Mouse (Mus musculus) forebrain, embryonic 13.5 days (tissue): ENCODE measurements at regions not wholly inside any gene's neighbourhood (a gene's known extent, or its start where the extent isn't known, plus 50 kb on each side); places are given as distances from the start of the nearest gene placed in this dataset.
"Not testable (repeated sequence)": the region's sequence is repeated elsewhere in the genome, so short reads cannot be mapped to it uniquely, and the experiment has no call there.

ENCODE experiments used
- ATAC-seq: fragments of 200-750 bp; cut with Nextera tagmentation; 2 replicates; pipeline ENCODE4 v1.8.0; 2017
- H3K27ac ChIP-seq: fragments of 300-500 bp; sonication (generic); 2 replicates; pipeline ENCODE4 v1.5.1; 2015; ENCODE audit warnings: inconsistent platforms, mild to moderate bottlenecking, moderate library complexity
- H3K27me3 ChIP-seq: fragments of 300-500 bp; sonication (generic); 2 replicates; pipeline ENCODE4 v1.6.1; 2015; ENCODE audit warnings: mild to moderate bottlenecking, inconsistent platforms
- H3K36me3 ChIP-seq: fragments of 300-500 bp; sonication (generic); 2 replicates; pipeline ENCODE4 v1.6.1; 2015; ENCODE audit warnings: mild to moderate bottlenecking, inconsistent platforms; ENCODE audit not compliant: poor library complexity, severe bottlenecking
- H3K4me1 ChIP-seq: fragments of 300-500 bp; sonication (generic); 2 replicates; pipeline ENCODE4 v1.6.1; 2015; ENCODE audit warnings: inconsistent platforms
- H3K4me2 ChIP-seq: fragments of 300-500 bp; sonication (generic); 2 replicates; pipeline ENCODE4 v1.6.1; 2015; ENCODE audit warnings: inconsistent platforms, mild to moderate bottlenecking, moderate library complexity
- H3K4me3 ChIP-seq: fragments of 300-500 bp; sonication (generic); 2 replicates; pipeline ENCODE4 v1.5.1; 2015; ENCODE audit warnings: mild to moderate bottlenecking, inconsistent platforms
- H3K9ac ChIP-seq: fragments of 300-500 bp; sonication (generic); 2 replicates; pipeline ENCODE4 v1.6.1; 2015; ENCODE audit warnings: mild to moderate bottlenecking, inconsistent platforms
- H3K9me3 ChIP-seq: fragments of 300-500 bp; sonication (generic); replicated peaks from 2 replicates; pipeline ENCODE4 v1.6.1; 2016; ENCODE audit warnings: inconsistent platforms
- WGBS: fragments of 180-500 bp; shearing (Covaris S2); methylation state at CpG from one replicate; pipeline ENCODE4 v1.1.7; 2015; 5-methylcytosine and 5-hydroxymethylcytosine counted together

DNA sequence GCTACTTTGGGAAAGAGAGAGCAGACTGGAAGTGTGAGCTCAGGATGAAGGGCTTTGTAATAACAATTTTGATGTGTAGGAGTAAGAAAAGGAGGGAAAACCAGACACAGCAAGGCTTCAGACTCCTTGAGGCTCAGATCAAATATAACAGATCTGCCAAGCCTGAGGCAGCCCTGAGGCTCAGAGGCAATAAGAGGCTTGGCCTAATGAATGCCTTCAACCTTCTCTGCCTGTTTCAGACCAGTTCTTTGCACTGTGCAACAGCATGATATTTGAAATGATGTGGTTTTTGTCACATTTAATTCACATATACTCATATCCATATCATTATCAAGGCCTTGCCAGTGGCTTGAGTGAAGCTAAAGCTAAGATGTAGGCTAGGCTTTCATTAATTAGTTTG, 425.0 kb downstream of the Nova1 start:
- ATAC-seq = no peak
- H3K4me1 ChIP-seq = no peaks in the 10 kb centered on the region; the same call in 1 of the 2 replicates
- no peaks in the 10 kb centered on the region for H3K27me3 ChIP-seq
- H3K4me2 ChIP-seq = no peak overlapping the region
- H3K9ac ChIP-seq = no peak overlapping the region
- H3K9me3 ChIP-seq = no peaks in the 10 kb centered on the region
- H3K4me3 ChIP-seq = no peak overlapping the region
- no peak overlapping the region for H3K27ac ChIP-seq
- no peaks in the 10 kb centered on the region for H3K36me3 ChIP-seq

DNA sequence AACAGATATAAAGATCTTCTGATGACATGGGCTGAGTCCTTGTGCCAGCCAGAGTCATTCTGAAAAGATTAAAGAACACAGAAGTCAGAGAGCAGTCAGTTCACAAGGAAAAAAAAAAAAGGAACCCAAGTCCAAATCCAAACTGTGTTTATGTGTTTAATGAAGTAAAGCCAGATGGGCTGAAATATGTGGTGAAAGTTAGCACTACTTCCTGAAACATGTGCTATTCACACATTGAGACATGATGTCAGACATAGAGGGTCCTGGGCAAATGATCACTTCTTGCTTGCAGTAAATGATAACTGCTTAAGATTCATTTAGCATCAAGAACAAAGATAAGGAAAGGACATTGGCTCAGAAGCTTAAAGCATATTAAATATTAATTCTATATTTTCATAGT, 439.8 kb downstream of the Nova1 start:
- no peak overlapping the region for H3K27ac ChIP-seq
- H3K36me3 ChIP-seq = no peaks in the 10 kb centered on the region
- no peak overlapping the region for H3K4me2 ChIP-seq
- no peaks in the 10 kb centered on the region for H3K9me3 ChIP-seq
- H3K9ac ChIP-seq = no peak overlapping the region
- ATAC-seq = no peak
- no peaks in the 10 kb centered on the region for H3K27me3 ChIP-seq
- H3K4me3 ChIP-seq = no peak overlapping the region
- H3K4me1 ChIP-seq = no peaks in the 10 kb centered on the region

DNA sequence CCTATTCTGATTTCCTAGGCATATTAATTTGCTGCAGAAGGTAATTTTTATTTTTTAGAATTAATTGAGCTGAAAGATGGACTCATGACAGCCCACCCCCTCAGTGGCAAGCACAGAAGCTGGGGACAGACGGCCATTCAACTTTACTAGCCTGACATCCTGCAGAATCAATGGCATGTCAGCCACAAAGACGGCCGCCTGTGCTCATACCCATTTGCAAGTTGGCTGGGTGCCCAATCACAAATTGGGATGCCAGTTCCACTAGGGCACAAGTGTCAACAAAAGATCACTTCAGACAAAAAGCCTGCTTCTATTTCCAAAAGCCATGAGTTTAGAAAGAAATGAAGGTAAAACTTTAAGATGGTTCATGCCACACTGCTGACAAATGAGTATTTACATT, 447.0 kb downstream of the Nova1 start:
- 0% methylated on average over 3 of the region's 3 CpGs for WGBS
- peaks cover 17% of the 10 kb centered on the region for H3K4me1 ChIP-seq
- H3K9me3 ChIP-seq = no peaks in the 10 kb centered on the region
- ATAC-seq = peak; percentile 90
- no peak overlapping the region for H3K4me2 ChIP-seq
- no peaks in the 10 kb centered on the region for H3K27me3 ChIP-seq
- no peak overlapping the region for H3K4me3 ChIP-seq
- no peak overlapping the region for H3K9ac ChIP-seq
- no peaks in the 10 kb centered on the region for H3K36me3 ChIP-seq
- H3K27ac ChIP-seq = no peak overlapping the region

DNA sequence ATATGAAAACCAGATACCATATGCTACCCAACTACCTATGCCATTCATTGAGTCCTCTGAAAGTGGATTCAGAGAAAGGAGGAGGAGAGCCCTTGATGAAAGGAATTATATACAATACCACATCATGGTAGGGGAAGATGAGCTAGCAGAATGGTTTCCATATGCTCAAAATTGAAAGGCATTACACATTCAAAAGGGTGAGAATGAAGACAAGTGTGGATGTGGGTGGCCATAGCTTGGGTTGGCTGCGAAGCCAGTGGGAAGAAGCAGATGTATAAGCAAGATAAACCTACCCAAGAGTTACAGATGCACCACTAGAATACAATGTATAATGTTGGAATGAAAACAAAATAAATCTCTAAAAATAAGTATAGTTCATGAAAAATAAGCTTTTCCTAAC, 485.4 kb downstream of the Nova1 start:
- H3K4me2 ChIP-seq = no peak overlapping the region
- no peaks in the 10 kb centered on the region for H3K4me1 ChIP-seq
- no peak overlapping the region for H3K4me3 ChIP-seq
- H3K36me3 ChIP-seq = no peaks in the 10 kb centered on the region
- 97% methylated on average over 1 of the region's 1 CpGs for WGBS
- no peak overlapping the region for H3K9ac ChIP-seq
- no peak for ATAC-seq
- H3K27me3 ChIP-seq = no peaks in the 10 kb centered on the region
- no peaks in the 10 kb centered on the region for H3K9me3 ChIP-seq
- H3K27ac ChIP-seq = no peak overlapping the region

DNA sequence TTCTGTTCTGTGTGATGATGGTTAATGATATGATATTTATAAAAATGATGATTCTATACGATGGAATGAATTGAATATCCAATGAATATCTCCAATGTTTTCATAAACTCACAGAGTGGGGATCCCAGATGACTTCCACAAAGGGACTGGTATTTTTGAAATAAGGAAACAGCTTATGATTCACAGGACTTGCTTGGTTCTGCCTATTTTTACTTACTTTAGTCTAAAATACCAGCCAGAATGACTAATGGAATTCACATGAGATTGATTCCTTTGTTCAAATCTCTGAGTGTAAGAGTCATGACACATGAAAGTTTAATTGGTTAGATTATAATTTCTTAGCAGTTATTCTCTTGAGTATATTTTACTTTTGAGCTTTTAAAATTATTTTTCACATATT, 490.9 kb downstream of the Nova1 start:
- no peaks in the 10 kb centered on the region for H3K36me3 ChIP-seq
- H3K4me3 ChIP-seq = no peak overlapping the region
- no peaks in the 10 kb centered on the region for H3K9me3 ChIP-seq
- no peak overlapping the region for H3K4me2 ChIP-seq
- no peak overlapping the region for H3K27ac ChIP-seq
- no peak overlapping the region for H3K9ac ChIP-seq
- ATAC-seq = no peak
- 89% methylated on average over 1 of the region's 1 CpGs for WGBS
- H3K4me1 ChIP-seq = no peaks in the 10 kb centered on the region
- no peaks in the 10 kb centered on the region for H3K27me3 ChIP-seq

DNA sequence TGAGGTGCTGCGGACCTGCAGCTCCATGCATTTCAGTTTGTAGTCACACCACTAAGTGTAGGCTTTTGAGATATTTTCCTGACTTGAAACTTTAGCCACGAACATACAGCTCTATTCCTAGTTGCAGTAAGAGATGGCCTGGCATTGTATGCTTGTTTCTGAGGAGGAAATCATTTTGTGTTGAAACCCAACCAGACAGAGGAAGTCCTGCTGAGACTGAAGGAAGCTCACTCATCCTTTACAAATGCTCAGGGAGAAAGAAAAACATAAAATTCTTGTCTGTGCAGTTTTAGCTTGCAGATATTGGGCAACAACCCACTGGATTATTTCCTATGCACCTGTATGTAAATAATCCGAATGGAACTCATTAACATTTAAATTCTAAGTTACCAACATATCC, 495.5 kb downstream of the Nova1 start:
- no peak overlapping the region for H3K4me2 ChIP-seq
- ATAC-seq = no peak
- no peaks in the 10 kb centered on the region for H3K9me3 ChIP-seq
- H3K9ac ChIP-seq = no peak overlapping the region
- no peak overlapping the region for H3K27ac ChIP-seq
- H3K4me1 ChIP-seq = no peaks in the 10 kb centered on the region
- no peak overlapping the region for H3K4me3 ChIP-seq
- 76% methylated on average over 3 of the region's 3 CpGs for WGBS
- no peaks in the 10 kb centered on the region for H3K27me3 ChIP-seq
- no peaks in the 10 kb centered on the region for H3K36me3 ChIP-seq

DNA sequence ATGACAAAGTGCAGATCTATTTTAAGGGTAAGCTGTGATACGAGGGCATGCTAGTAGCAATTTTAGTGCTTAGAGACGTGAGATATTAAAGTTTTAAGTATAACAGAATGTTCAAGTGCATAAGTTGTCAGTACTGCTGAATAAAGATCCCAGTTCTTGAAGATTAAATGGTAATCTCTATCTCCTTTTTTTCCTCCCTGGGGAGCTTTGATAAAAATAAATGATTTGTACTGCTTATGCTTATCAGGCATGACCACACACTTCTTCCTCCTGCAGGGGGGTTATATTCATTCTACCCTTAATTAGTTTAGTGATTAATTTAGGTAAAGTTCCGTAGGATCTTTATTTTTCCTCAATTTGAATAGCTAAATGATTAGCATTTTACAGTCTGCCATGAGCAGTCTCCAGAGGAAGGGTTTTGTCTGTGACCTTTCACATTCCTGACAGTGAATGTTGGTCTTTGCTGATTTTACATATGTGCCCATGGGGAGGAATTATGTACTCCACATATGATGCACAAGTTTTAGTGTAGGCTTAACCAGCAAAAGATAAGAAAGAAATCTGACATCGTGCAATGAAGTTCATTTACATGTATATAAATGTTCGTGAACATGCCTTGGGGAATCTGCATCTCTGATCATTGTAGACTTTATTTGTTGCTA, 515.5 kb downstream of the Nova1 start:
- Histone ChIP-seq H3K4me3 (no peak overlapping the region), H3K36me3 (no peaks in the 10 kb centered on the region), H3K4me1 (no peaks in the 10 kb centered on the region), H3K4me2 (no peak overlapping the region), H3K9me3 (no peaks in the 10 kb centered on the region), H3K27ac (no peak overlapping the region), H3K9ac (no peak overlapping the region), H3K27me3 (no peaks in the 10 kb centered on the region)
- ATAC-seq = no peak
- 78% methylated on average over 5 of the region's 5 CpGs for WGBS

DNA sequence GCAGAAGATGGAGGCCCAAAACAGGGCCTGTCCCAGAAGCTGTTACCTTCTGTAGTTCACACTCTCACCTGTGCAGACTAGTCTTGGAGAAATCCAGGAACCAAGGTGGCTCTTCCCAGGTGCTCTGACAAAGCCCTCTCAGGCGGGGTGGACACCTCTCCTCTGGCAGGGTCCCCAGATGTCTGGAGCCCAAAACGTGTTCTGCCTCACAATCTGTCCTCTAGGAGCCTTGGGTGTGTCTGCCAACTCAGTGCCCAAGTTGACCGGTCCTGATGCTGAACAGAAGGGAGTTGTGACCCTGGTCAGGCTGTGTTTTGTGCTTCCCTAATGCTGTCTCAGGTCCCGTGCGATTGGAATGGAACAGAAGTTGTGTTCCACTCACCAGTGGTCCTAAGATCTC, 519.8 kb downstream of the Nova1 start:
- H3K27ac ChIP-seq = no peak overlapping the region
- ATAC-seq = no peak
- WGBS = 82% methylated on average over 5 of the region's 5 CpGs

DNA sequence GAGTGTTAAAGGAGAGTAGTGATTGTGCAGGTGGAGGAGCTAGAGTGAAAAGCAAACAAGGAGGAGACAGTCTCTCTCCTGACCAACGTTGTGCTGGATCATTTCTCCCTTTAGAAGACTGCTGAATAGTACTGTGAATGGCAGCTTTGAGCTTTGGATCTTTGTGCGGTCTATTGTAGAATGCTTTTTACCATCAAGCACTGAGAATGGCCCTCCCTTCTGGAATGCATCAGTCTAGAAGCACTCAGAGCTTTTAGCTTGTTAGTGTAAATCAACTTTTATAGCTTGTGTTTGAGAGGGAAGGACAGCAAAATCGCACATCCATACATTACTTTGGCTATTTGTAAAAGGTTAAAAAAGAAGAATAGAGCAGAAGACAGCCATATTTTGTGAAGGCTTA, 534.2 kb downstream of the Nova1 start:
- no peak overlapping the region for H3K4me2 ChIP-seq
- H3K9me3 ChIP-seq = no peaks in the 10 kb centered on the region
- H3K27me3 ChIP-seq = no peaks in the 10 kb centered on the region
- H3K9ac ChIP-seq = no peak overlapping the region
- 33% methylated on average over 3 of the region's 3 CpGs for WGBS
- no peak for ATAC-seq
- no peaks in the 10 kb centered on the region for H3K4me1 ChIP-seq
- no peak overlapping the region for H3K4me3 ChIP-seq
- no peak overlapping the region for H3K27ac ChIP-seq
- no peaks in the 10 kb centered on the region for H3K36me3 ChIP-seq

More for the DNA sequence above, 519.8 kb downstream of the Nova1 start:
- Histone ChIP-seq H3K36me3 (no peaks in the 10 kb centered on the region), H3K4me3 (no peak overlapping the region), H3K4me1 (no peaks in the 10 kb centered on the region), H3K9ac (no peak overlapping the region), H3K27me3 (no peaks in the 10 kb centered on the region), H3K9me3 (no peaks in the 10 kb centered on the region), H3K4me2 (no peak overlapping the region)

DNA sequence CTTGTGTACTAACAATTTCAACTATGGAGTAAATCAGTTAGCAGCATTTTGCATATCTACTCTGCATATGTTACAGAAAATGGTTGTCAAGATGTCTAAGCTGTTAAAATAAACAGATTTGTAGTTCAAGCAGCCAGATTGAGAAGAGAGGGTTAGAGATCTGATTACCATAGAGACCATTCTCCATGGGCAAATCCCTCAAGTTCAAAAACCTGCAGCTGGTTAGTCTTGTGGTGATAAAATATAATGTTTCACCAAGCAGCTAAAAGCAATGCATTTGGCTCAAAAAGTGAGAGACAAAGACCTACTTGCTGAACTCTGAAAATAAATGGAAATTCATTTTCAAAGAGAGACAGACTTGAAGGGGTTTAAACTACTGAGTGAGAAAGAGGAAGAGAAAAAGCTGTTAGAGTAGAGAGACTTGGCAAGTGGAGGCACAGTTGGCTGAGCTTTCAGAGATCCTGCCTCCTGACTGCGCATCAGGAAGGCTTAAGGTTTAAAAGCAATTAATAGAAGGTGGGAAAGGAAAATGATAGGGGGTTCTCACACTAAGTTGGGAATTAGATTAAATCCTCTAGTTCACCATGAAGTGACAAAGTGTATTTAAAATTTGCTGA, 570.2 kb downstream of the Nova1 start:
- no peaks in the 10 kb centered on the region for H3K36me3 ChIP-seq
- peaks cover 6% of the 10 kb centered on the region; the same call in 1 of the 2 replicates for H3K4me1 ChIP-seq
- H3K27me3 ChIP-seq = no peaks in the 10 kb centered on the region
- no peak overlapping the region for H3K9ac ChIP-seq
- WGBS = 51% methylated on average over 1 of the region's 1 CpGs
- H3K4me2 ChIP-seq = no peak overlapping the region
- no peak overlapping the region for H3K4me3 ChIP-seq
- peak overlapping the region; percentile 44; the same call in 1 of the 2 replicates for H3K27ac ChIP-seq
- ATAC-seq = peak; percentile 88
- H3K9me3 ChIP-seq = no peaks in the 10 kb centered on the region

DNA sequence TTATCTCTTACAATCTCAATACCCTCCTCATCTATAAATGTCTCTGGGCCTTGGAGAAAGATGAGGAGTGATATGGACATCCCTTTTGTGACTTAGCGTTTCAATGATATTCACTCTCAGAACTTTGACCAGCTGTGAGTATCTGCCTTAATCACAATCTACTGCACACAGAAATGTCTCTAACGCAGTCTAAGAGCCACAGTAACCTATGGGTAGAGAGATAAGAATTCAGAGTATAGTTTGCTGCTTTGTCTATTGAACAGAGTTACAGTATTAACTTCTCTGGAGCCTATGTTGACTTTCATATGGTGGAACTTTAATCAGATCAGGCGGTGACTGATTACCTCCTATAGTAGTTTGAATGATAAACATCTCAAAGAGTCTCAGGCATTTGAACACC, 573.8 kb downstream of the Nova1 start:
- Histone ChIP-seq H3K9ac (no peak overlapping the region), H3K27ac (no peak overlapping the region), H3K4me2 (no peak overlapping the region), H3K9me3 (no peaks in the 10 kb centered on the region), H3K36me3 (no peaks in the 10 kb centered on the region), H3K27me3 (no peaks in the 10 kb centered on the region), H3K4me1 (peaks cover 6% of the 10 kb centered on the region; the same call in 1 of the 2 replicates), H3K4me3 (no peak overlapping the region)
- WGBS = 93% methylated on average over 3 of the region's 3 CpGs
- ATAC-seq = no peak

DNA sequence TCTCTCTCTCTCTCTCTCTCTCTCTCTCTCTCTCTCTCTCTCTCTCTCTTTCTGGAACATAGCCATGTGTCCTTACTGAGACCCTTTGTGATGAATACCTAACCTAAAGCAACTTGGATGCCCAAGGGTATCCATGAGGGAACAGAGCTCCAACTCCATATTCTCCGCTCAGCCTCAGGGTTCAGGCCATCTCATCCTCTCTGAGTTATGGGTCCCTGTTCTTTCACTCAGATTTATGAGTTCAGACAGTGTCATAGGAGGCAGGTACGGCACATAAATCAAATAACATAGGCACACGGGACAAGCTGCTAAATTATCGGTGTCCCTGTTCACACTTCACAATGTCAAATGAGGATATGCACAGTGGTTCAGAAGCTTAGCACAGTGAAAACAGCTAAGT, 586.4 kb downstream of the Nova1 start:
- WGBS = 91% methylated on average over 4 of the region's 4 CpGs
- no peak overlapping the region for H3K4me3 ChIP-seq
- no peak for ATAC-seq

DNA sequence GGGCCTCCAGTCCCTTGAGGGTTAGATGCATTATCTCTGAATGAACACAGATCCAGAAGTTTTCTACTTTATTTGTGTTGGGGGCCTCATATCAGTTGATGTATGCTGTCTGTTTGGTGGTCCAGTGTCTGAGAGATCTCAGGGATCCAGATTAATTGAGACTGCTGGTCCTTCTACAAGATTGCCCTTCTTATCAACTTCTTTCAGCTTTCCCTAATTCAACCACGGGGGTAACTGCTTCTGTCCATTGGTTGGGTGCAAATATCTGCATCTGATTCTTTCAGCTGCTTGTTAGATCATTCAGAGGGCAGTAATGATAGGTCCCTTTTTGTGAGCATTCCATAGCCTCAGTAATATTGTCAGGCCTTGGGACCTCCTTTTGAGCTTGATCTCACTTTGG, 603.4 kb downstream of the Nova1 start:
- WGBS = 66% methylated on average over 1 of the region's 1 CpGs
- H3K27ac ChIP-seq, H3K9ac ChIP-seq, H3K4me3 ChIP-seq, ATAC-seq, H3K36me3 ChIP-seq, H3K4me1 ChIP-seq, H3K9me3 ChIP-seq, H3K27me3 ChIP-seq, H3K4me2 ChIP-seq: not testable (repeated sequence)

More for the DNA sequence above, 586.4 kb downstream of the Nova1 start:
- Histone ChIP-seq H3K4me1 (no peaks in the 10 kb centered on the region), H3K4me2 (no peak overlapping the region), H3K27ac (no peak overlapping the region), H3K9ac (no peak overlapping the region), H3K9me3 (no peaks in the 10 kb centered on the region), H3K36me3 (no peaks in the 10 kb centered on the region), H3K27me3 (no peaks in the 10 kb centered on the region)
